Mouse (Mus musculus) T-helper 17 cell (primary cell): ENCODE results near the gene Efna5.

Source experiments
- in situ Hi-C, 2 experiments: fragments of 300-600 bp; cut with MboI, MseI; formaldehyde crosslinking; loops; 1 replicate in 1 of 2; 2 replicates in 1 of 2; pipeline ENCODE4 v1.15.1; 2025; ENCODE audit warnings: high pct_unique_total_duplicates in 2 of 2

The Efna5 gene

DNA sequence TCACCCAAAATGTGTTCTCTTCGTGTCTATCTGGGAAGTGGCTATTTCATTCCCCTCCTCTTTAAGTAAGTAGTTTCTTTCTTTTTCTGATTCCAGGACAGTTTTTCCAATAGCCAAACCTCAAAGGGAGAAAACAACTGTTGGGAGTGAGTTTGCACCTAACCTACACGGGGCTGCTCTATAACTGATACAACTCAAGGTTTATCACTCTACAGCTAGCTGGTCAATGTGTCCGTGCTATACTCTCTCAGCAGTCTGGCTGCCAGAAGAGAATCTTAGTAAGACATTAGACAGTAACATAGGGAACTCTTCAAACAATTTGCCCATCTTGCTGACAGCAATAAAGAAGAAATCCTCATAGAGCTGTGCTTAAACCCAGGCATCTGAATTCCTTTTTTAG lies 130.5 kb downstream of the Efna5 start:
- in situ Hi-C loops = no loop called here

DNA sequence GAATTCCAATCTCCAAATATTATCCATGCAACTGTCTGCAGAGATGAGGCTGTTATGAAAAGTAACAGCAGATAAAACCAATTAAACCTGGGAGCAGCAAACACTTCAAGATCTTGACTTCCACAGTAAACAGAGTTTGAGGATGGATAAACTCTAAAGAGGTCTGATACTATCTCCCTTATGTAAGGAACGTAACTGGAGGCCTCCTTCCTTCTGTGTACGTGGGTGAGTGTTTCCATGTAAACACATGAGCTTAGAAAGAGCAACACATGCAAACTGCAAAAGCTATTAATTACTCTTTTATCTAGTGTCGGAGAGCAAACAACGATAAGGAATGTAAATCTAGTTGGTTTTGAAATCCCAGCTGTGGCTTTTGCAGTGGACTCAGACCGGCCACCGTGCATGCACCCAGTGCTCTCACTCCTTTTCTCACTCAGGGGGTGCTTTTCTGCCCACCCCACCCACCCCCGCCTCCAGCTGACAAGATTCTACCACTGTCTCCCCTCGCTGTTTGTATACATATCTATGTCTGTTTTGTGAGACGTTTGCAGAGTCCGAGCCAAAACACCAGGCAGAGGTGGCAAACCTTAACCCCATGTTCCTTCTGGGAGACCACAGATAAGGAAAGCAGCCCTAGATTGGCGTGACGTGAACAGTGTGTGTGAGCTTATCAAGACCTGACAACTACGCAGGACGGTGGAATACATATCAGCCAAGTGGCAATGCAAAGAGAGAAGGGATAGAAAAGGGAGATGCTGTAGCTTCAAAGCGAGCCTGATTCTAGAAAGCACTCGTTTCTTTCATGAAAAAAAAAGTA lies 132.1 kb downstream of the Efna5 start:
- in situ Hi-C loops = no loop called here

GRCm38 (mm10) chr17:62747381-62747780 lies 133.7 kb downstream of the Efna5 start:
- in situ Hi-C loops = no loop called here

DNA sequence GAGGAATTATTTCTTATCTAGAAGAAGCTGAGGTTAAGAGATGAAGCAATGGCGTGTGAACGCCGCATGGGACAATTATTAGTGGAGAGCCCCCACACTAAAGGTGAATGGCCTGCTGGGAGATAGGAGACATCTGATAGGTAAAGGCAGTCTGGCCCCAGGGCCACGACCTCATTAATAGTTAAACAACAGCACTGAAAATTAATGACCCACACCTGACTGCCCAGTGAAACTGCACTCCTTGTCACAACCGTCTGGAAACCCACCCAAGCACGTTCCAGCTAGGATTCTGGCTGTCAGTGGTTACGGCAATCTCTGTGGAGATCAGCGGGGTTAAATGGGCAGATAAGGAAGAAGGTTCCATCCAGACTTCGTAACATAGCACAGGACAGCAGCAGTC lies 134.3 kb downstream of the Efna5 start:
- in situ Hi-C loops = no loop called here

GRCm38 (mm10) chr17:62745286-62745685 lies 135.8 kb downstream of the Efna5 start:
- in situ Hi-C loops = no loop called here

GRCm38 (mm10) chr17:62744239-62744638 lies 136.9 kb downstream of the Efna5 start:
- in situ Hi-C loops = no loop called here

- in situ Hi-C loops = no loop called here
Observed at GRCm38 (mm10) chr17:62741702-62742101, 139.4 kb downstream of the Efna5 start.

DNA sequence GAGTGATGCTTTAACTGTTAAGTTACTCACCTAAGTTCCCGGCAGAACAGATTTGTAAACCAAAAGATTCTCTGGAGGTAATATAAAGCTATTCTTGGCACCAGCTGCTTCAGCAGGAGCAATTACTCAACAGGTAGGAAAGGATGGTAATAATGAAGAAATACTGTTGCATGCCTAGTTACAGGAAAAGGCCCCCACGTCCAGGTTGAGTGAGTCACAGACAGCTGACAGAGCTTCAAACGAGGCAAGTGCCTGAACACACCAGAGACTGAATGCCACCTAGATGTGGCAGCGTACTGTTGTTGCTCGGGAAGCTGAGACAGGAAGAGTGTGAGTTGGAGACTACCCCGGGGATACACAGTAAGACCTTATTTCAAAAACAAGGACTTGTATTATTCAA lies 140.1 kb downstream of the Efna5 start:
- in situ Hi-C loops = no loop called here

- in situ Hi-C loops = no loop called here
Observed at GRCm38 (mm10) chr17:62739993-62740392, 141.1 kb downstream of the Efna5 start.

- in situ Hi-C loops = no loop called here
Observed at GRCm38 (mm10) chr17:62737404-62737803, 143.7 kb downstream of the Efna5 start.

DNA sequence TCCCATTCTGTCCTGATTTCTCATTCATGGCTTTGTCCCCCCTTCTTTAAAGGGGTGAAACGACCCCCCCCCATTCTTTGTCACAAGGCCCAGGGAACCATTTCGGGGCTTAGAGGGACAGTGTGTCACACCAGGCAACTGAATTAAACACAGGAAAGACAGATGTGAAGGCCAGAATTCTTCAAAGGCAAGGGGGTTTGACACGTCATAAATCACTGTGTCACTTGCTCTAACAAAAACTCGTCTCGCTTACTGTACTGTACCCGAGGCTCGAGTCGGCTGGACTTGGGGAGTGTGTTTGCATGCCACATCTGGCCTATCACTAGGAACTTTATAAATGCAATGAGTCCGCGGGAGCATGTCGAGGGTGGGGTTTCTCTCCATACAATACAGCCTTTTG lies 145.2 kb downstream of the Efna5 start:
- in situ Hi-C loops = no loop called here

DNA sequence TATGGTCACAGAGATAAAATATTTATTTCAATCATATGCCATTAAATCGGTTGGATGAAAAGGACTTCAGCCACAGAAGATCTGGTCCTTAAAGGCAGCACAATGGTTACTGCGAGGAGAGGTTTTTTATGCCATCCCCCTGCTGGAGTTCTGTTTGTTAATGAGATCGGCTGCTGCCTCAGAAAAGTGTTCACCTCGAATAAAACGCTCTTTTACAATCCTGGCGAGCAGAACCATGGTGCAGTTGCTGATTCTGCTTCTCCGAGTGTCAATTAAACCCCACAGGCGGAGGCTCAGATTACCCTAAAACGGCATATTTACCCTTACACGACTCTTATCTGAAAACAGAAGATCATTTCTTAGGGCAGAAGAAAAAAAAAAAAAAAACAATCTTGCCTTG lies 146.2 kb downstream of the Efna5 start:
- in situ Hi-C loops = no loop called here

GRCm38 (mm10) chr17:62734067-62734466 lies 147.1 kb downstream of the Efna5 start:
- in situ Hi-C loops = no loop called here

DNA sequence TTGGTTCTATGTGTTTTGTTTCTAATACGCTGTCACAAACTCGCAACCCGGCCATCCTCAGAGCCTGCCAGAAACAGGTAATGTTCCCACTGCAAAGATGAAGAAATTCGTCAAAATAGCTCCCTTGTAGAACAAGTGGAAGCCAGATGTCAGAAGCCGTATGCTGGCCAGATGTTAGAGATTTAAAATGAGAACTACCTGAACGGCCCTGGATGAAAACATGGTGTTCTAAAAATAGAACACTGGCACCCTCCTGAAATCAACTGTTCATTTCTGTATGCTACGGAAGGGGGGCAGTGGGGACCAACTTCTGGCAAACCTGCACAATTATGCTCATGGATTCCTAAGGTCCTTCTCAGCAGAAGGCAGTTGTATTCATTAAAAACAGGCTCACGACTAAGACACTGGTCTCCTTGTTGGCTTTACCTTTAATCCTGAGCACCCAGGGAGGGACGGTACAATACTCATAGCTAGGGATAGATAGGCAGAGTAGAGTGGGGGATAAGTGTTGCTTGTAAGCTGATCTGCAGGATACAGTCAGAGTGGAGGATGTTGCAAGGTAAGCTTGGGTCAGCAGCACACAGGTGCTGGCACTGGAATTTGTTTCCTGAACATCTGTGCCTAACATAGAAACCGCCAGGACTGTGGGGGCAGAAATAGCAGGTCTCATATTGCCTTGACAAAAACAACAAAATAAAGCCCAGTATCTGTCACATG lies 151.2 kb downstream of the Efna5 start:
- in situ Hi-C loops = no loop called here

GRCm38 (mm10) chr17:62728142-62728917 lies 152.8 kb downstream of the Efna5 start:
- in situ Hi-C loops = no loop called here

- in situ Hi-C loops = no loop called here
Observed at GRCm38 (mm10) chr17:62726102-62726501, 155.0 kb downstream of the Efna5 start.

DNA sequence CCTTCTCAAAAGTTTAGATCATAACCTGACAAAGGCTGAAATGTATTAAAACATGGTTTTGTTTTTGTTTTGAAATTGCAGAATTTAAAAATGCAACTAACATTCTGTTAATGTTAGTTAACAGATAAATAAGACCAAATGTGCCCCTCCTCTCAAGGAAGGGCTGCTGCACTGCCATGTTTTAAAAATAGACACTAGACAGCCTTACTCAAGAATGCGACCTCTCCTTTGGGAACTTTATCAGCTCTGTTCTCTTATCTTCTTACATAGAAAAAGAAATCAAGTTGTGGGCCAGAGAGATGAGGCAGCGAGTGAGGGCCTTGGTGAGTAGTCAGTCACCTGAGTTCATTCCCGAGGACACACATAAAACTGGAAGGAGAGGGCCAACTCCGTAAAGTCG lies 158.2 kb downstream of the Efna5 start:
- in situ Hi-C loops = no loop called here

- in situ Hi-C loops = no loop called here
Observed at GRCm38 (mm10) chr17:62721595-62721994, 159.5 kb downstream of the Efna5 start.

DNA sequence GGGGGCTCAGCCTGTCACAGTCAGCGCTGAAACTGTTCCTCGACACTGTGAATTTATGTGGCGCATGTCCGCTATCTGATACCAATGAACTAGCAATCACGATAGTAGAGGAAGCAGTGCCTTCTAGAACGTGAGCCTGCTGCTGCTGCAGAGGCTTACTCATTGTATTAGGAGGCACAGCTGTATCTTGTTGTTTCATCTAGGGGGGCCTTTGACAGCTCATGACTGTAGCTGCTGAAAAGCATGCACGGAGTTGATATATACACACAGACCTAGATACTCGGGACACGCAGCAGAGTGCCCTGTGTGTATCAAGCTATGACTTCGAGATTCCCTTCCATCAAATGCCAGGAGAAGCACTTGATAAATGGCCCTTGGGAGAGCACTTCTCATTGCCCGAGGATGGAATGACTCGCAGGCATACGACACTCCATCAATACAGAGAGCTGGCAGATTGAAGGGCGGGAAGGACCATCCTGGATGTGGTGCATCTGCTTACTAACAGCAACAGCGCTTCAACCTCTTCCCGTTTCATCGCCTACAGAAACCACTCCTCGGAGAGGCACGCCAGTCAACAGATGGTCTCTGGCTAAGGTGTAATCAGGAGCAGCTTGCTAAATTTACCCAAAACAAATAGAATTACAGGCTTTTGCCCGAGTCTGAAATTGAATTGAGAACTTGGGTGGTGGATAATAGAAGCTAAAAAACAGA lies 160.2 kb downstream of the Efna5 start:
- in situ Hi-C loops = no loop called here

DNA sequence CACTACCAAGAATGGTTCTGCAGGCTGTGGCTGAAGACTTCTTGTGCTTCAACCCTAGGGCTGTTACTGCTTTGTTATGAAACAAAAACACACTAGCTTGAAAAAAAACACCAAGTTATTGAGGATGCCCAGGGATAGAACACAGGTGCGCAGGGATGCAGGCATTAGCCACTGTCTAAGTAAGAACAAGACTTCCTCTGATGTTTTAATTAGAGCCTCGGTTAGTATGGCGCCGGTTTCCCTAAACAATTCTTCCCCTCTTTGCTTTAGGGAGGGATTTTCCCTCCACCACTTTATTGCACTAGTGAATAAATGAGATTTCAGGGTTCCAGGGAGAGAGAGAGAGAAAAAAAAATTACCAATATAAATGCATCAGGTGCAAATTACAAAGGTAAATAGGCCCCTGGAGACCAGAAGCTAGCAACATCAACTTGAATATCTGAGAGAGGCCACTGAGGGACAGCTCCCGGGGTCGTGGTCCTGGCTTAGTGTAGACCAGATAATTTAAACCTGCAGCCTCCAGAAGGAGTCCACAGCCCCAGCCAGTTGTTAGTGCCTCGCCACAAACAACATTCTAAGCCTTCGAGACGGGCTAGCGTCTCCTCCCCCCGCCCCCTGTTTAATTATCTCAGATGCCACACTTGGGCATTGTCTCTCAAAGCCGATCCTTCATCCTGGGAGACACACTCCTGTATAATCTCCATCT lies 163.5 kb downstream of the Efna5 start:
- in situ Hi-C loops = no loop called here

GRCm38 (mm10) chr17:62713455-62713854 lies 167.7 kb downstream of the Efna5 start:
- in situ Hi-C loops = no loop called here
